Mouse (Mus musculus) inflammation-experienced regulatory T-cells, adult 6 months (primary cell): Measurements from ENCODE around the gene Nav2. TPM values are rescaled to one million over a fixed set of nuclear protein-coding genes. Genes with fewer than 3 reads are reported as not detected.

ENCODE experiments used
- ATAC-seq: one replicate; pipeline ENCODE4 v1.8.0; 2017
- polyA plus RNA-seq, 3 experiments: library from polyadenylated mRNA; unstranded; fragments of 100-300 nt; shearing (Covaris generic); gene quantifications; one replicate each; pipeline ENCODE4 v1.2.1; 2017

Gene Nav2
- polyA plus RNA-seq, 3 experiments from 2014 or later, result 27.1 to 51.3 (median 35.8) TPM

DNA sequence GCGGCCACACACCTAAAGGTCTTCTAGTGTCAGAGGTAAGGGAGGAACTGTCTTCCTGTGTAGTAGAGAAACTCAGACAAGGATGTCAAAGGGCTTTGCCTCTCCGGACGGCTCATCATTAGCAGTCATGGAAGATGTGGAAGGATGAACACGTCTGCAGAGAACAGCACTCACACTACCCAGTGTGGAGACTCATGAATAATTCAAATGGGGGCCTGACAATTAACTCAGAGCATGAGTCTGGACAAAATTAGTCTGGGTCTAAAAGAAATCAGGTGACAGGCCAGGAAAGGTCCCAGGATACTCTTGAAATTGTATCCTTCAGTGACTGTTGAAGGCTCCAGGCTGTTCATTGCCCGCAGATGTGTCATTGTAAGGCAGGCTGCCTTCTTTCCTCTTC is 17.5 kb upstream of the Nav2 start:
- no peak for ATAC-seq

DNA sequence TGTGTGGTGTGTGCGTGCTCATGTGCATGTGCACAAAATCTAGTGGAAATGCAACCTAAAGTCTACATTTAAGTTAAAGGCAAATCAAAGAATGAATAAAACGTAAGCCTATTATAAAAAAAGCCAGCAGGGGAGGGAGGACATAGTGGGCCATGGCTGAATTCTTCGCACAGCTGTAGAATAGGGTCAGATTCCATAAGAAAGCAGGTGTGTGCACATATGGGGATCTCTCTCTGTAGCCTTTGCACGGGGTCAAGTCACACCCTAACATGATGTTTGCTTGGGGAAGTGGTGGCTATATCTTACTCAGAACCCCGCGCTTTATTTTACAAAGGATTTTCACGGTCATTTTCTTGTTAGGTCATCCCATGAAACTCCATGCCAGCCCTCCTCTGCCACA is 15.4 kb upstream of the Nav2 start:
- no peak for ATAC-seq

GRCm38 (mm10) chr7:48894152-48894551 is 14.4 kb upstream of the Nav2 start:
- peak; percentile 64 for ATAC-seq

- no peak for ATAC-seq
Measured at GRCm38 (mm10) chr7:48894763-48895162, 13.8 kb upstream of the Nav2 start.

DNA sequence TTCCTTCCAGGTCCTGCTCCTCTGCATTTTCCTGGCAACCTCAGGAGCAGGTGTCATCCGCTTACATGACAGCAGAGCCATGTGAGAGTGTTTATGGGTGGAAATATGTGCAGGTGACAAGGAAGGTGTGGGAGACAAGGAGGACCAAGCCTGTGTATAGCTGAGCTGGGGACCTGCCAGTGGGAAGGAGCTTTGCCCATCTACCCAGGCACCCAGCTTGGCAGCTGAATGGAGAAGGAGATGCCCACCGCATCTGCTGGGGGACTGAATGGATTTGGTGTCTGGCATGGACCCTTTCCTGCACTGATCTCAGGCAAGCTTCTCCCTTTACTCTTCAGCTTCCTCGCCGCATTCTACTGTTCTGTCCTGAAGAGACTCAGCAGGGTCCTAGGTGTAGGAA is 13.0 kb upstream of the Nav2 start:
- no peak for ATAC-seq

DNA sequence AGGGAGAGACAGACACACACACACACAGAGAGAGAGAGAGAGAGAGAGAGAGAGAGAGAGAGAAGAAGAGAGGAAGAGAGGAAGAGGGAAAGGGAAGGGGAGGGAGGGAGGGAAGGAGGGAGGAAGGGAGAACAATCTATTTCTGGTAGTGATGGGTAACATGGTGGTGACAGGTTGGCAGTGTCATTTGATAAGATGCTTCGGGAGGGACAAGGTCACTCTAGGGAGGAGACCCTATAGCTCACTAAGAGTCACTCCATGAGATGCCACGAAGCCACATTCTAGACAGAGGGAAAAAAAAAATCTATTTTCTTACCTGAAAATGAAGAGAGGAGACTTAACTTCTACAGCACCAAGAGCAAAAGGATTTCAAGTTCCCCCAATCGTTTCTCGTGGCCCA is 12.5 kb upstream of the Nav2 start:
- no peak for ATAC-seq

DNA sequence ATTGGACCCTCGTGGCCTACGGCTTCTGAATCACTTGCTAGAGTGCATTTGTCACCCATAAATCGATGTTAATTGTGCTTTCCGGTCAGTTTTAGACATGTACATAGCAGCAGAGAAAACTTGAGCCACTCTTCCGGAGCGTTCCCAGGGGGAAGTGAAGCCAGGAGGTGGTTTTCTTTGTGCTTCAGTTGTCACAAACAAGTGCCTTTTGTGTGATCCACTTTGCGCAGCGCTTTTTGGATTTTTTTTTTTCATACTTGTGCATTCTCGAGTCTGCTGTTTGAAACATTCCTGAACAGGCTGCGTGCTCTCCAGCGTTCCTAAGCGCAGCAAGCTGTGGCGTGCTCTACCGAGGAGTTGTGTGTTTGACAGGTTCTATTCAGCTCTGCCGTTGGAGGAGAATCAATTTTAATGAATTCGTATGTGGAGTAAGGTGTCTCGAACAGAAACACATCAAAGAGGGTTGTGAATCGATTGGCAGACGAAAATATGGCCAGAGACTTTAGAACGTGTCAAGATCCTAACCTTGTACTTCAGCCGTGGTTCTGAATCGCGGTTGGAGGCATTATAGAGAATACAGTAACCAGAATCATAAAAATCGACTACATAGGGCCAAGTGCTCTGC is 10.9 kb upstream of the Nav2 start:
- ATAC-seq, result no peak

GRCm38 (mm10) chr7:48898416-48898815 is 10.1 kb upstream of the Nav2 start:
- ATAC-seq, result peak; percentile 34

DNA sequence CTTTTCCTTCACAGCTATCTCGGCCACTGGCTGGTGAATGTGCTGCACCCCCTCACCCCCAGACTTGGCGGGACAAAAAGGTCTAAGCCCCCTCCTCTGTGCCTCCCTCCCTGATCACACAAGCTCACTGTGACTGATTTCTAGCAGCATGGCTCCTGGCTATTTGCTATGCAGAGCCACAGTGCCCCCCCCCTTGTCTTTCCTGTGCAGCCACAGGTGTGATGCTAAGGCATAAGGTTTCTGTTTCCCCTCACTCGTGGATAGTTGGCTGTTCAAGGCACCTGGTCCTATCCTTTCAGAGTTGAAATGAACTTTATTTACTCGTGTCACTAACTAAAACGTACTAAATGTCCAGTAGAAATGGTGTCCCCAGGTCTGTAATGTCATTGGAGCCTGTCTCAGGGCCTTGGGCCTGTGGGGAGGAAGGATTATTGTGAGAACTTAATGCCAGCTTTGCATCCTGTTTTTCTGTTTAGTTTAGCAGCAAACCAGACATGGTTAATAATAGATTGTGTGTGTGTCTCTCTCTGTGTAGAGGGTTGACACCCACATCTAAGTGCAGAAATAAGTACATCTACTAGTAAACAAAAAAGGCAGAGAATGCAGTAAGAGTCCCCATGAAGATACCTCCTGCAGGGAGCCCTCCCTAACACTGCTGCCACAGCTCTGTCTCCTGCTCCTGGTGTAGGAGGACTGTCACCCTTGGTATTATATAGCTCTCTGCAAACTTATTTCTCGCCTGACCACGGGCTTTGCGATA is 7.9 kb upstream of the Nav2 start:
- peak; percentile 55 for ATAC-seq

DNA sequence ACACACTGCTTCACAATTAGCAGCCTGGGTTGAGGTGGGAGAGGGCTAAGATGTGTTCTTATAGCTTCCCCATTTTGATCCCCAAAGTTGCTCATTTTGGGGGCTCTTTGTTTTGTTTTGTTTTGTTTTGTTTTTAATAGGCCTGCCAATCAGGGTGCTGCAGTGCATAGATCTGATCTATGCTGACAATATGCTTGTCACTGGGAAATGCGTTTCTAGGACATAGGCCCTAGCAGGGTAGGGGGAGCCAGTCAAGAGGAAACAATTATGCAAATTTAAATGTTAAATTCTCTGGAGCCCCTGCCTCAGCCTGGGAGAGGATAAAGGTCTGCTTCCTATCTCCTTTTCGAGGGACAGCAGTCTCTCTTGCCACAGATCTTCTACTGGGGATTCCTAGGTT is 6.1 kb upstream of the Nav2 start:
- ATAC-seq, result no peak

GRCm38 (mm10) chr7:48909342-48909671 is 791 bp downstream of the Nav2 start:
- peak; percentile 37 for ATAC-seq

DNA sequence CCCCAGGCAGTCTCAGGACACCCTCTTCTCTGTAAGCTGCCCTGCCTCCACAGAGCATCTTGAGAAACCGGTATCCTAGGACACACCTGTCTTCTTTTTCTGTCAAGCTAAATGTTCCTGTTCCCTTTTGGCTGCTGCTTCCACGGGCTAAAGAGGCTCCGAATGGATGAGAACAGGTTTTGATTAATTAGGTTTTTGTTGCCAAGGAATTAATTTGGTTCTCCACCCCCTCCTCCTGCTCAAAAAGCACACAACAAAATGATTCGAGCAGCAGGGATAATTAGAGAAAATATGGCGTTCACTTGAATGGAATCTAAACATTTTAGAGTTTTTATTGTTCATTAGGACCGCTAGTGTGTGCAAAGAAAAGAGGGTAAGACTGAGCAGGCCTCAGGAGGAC is 1.8 kb downstream of the Nav2 start:
- ATAC-seq, result no peak

DNA sequence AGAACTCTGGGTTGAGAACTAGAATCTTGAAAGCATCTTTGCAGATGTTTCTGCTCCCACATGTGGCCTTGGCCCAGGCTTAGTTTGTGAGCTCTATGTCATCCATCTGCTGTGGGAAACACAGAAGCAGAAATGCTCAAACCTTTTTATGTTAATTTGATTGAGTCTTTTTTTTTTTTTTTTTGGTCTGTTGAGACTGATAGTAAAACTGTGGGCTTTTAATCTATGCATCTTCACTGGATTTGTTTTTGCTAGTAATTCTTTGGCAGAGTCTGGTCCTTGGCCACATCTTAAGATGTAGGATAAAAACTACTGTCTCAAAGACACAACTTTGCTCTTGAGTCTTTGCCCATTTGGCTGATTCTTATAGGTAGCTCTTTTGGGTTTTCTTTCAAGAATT is 2.6 kb downstream of the Nav2 start:
- ATAC-seq, result no peak

DNA sequence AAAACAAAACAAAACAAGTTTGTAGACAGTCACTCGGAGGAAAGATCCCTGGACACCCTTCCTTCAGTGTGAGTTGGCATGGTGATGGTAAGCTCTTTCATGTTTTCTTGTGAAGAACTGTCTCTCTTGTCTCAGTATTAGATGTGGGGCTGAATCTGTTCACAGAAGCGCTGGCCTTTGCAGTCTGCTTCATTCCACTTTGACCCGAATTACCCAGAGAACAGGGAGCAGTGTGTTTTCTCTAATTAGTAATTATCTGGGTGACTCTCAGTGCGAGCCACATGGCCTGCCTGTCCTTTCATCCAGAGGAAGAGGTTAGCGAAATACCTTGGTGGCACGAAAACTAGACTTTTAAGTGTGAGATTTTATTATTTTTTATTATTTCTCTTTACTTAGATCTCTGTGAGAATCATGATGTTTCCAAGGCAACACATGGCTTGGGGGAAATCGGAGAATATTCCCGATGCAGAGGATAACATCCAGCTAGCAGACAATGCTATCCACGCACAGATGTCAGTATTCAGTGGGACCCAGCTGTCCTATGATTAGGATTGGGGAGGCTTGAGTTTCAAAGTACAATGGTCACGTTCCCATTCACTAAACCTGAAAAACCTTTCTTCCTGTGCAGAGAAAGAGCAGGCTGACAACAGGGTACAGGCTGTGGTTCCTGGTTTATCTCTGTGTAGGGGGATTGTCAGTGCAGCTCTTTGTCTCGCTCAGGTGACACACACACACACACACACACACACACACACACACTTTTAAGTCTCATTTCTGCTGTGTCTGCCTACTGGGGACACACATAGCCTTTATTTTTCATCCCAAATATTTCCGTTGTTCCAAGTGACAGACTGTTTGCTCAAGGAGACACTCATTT is 6.4 kb downstream of the Nav2 start:
- ATAC-seq, result no peak

DNA sequence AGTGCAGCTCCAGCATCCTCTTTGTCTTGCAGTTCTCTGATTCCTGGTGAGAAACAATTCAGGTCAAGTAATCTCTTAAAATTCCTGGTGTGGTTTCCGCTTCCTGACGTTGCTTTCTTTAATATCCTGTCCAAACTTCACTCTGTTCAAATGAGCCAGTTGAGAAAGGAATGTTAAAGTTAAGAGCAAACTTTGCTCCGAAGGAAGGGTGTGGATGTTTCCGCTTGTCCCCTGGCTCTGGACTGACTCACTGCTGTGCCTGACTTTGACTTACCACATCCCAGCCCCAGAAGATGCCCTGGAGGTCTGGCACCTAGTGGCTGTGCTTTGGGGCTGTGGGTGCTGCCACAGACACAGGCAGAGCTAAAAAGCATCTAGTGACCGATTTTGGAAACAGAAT is 8.9 kb downstream of the Nav2 start:
- no peak for ATAC-seq

DNA sequence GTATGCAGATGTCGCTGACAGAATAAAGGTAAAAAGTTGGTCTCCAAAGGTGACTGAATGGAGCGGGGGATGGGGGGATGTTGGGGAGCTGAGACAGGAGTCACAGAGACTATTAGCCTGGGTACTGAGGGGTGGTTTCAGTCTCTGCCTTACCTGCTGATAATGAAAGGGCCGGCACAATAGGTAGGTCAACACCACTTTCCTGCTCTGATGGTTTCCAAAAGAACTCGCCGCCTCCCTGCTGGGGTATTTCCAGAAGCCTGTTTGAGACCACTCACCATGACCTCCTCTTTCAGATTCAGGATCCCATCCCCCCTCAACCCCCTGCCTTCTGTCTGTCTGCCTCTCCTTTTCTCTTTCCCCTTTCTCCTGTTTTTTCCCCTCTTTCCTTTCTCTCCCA is 9.5 kb downstream of the Nav2 start:
- no peak for ATAC-seq

GRCm38 (mm10) chr7:48918389-48918788 is 9.9 kb downstream of the Nav2 start:
- no peak for ATAC-seq

DNA sequence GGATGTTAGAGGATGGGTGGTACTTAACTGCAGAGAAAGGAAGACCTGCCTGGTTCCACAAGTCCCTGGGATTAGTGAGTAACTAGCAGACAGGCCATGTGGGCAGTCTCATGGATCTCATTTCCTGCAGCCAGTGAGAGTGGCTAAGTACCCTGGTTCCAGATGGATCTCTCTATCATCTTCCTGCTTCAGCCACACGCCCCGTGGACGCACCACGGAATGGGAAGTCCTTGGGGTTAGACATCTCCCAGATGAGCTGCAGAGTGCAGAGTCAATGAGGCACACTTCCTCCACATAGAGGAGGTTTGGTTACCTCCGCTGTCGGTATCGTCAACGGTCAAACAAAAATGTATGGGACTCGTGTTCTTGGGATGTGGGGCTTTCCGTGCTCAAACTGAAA is 15.1 kb downstream of the Nav2 start:
- ATAC-seq, result no peak

DNA sequence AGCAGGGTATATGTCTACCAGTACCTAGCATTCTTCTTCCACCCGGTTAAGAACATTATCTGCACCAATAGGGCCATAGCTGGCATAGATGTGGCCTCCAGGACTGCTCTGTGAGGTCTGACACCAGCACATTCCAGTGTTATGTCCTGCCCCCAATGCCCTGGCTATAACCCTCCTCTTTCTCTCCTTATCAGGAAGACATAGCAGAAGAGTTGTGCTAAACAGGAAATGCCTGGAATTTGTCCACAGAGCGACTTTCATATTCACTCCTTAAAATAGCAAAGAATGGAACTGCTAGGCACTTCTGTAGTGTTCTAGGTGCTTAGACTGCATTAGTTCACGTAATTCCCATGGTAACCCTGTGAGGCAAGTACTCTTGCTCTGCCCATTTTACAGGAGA is 16.7 kb downstream of the Nav2 start:
- no peak for ATAC-seq

DNA sequence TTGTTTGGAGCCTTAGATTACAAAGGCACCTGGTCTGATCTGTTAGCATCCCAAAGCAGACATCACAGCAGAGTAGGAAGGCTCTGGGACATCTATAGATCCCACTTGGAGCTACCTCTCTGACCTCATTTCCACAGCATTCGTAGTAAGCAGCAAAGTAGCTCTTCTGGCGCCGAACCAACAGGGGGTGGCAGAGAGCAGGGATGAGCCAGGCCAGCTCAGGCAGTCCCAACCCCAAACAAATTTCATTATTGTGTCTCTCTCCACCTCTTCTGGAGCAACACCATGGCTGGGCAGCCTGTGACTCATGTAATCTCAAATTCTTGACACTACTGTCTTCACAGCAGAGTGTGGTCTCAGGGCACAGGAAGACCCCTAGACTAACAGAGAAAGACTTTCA is 19.8 kb downstream of the Nav2 start:
- peak; percentile 58 for ATAC-seq

GRCm38 (mm10) chr7:48930399-48930798 is 21.9 kb downstream of the Nav2 start:
- ATAC-seq, result no peak

DNA sequence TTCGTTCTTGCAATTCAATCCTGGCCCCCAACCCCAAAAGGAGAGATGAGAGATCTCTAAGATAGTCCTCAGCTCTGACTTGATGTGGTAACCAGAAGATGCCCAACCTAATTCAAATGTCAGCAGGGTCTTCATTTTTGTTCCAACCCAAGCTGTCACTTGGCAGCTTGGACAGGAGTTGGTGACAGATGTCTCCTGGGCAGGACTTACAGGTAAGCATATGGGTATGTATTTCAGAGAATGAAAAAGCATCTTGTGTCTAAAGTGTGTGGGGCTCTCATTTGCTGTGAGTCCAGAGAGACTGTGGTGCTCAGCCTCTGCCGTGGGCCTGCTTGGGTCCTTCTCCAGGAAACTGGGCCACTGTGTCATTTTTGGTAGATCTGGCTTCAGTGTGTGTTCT is 23.6 kb downstream of the Nav2 start:
- ATAC-seq, result no peak

DNA sequence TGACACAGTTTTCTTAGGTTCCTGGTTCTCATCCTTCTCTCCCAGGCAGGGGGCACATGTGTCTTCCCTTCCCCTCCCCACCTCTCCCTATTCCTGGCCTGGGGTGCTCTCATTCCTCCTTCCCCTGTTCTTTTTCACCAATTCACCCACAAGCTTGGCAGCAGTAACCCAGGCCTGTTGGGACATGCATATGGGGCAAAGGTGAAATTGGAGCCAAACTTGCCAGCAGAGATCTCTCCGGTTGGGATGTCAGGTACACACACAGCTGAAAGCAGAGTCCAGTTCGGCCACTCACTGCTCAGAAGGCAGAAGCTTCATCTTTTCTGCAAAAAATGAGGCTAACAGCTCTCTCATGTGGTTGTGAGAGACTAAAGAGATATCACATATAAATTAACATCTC is 26.3 kb downstream of the Nav2 start:
- no peak for ATAC-seq

DNA sequence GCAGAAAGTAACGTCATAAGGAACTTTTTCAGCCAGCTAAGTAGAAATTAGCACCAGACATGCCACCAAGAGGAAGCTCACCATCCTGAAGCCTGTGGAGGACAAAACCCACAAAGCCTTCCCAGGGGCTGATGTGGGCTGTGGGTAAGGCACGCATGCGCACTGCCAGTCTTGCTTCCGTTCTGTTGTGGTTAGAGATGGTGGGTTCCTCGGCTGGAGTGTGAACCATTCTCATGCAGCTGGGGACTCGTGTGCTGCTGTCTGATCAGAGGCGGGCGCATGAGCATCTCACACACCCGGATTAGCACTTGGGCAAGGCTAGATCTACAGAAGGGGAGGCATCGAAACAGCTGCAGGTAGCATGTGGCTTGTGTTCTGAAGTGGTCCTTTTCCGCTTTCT is 29.0 kb downstream of the Nav2 start:
- ATAC-seq, result peak; percentile 92
